Mouse (Mus musculus): ENCODE data around the gene Xkr7.

- TF ChIP-seq HCFC1 (IDR thresholded peaks at IDR 0.05; ENCODE audit: borderline replicate concordance, insufficient read depth, low read length) (no peak), CHD2 (IDR thresholded peaks at IDR 0.05; ENCODE audit: low read depth, low read length) (no peak), ZC3H11A (IDR thresholded peaks at IDR 0.05; ENCODE audit: borderline replicate concordance, low read depth, low read length) (no peak)
These were observed 18.3 kb downstream of the Xkr7 start for GRCm38 (mm10) chr2:153049997-153050358.
